Mouse (Mus musculus) lung, postnatal 0 days (tissue): Measurements from ENCODE around the gene Mboat7.

ENCODE experiments used
- CTCF ChIP-seq: IDR thresholded peaks from 2 replicates; pipeline ENCODE4 v1.5.1; 2016; ENCODE audit warnings: antibody characterized with exemption, mild to moderate bottlenecking
- EP300 ChIP-seq: IDR thresholded peaks from 2 replicates; pipeline ENCODE4 v1.6.1; 2016; ENCODE audit warnings: antibody characterized with exemption, mild to moderate bottlenecking, control low read depth

DNA sequence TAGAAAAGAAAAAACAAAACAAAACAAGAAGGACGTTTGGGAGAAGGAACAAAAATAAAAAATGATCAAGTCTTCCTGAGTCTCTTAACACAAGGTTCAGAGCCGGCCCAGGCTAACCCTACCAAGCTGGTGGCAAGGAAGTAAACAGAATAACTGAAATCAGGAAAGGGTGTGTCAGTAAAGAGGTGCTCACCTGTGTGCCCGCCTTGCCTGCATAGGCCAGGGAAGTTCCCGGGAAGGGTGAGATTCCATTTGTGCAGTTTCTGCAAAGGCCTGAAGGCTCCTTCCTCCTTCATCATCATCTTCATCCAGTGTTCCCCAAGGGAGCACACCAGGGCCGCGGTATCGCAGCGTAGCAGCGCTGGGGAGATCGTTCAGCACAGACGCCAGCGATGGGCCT, 17.0 kb downstream of the Mboat7 start:
- no peak for TF ChIP-seq EP300
- TF ChIP-seq CTCF = no peak
